ENCODE assay signal across 13 mouse cellular contexts in genomic region chr16:45223648-45224388, GRCm38 (mm10). TPM values are rescaled to one million over a fixed set of nuclear protein-coding genes. Genes with fewer than 3 reads are reported as not detected.
DNase-seq lines count a peak whose midpoint lies in the region; ATAC-seq and TF ChIP-seq lines count a peak whose summit lies in the region.
"Had no signal": no experiment of that assay in that cellular context is flagged by ENCODE, and none has a peak within 500 bp of the region (broad histone marks: within the 10 kb centered on the region; RNA-seq: fewer than 3 reads in every experiment).

Btla (plus strand) TSS chr16:45224315.

- peak; percentile 14 for DNase-seq in retina, postnatal 1 day
- no peak for DNase-seq in retina, embryonic 14.5 days (ENCODE audit: low spot score)
- peak; percentile 40 for DNase-seq in brain, embryonic 14.5 days (ENCODE audit: low read depth)
- peak; percentile 57 to 62 for DNase-seq in spleen, adult 18-20 months
- DNase-seq in kidney, adult 18-20 months, result no peak
- no peak for DNase-seq in layer of hippocampus, adult 2 months (ENCODE audit: low spot score in 2 of 2)
- DNase-seq: gastrocnemius, postnatal 10 days; kidney, adult 2 months; liver, embryonic 13.5 days had no signal

- H3K4me3 ChIP-seq in intestine, postnatal 0 days (ENCODE audit: low read depth, low read length), result no peak within 1 kb of the TSS
- H3K4me3 ChIP-seq in layer of hippocampus, adult 2 months, result no peak within 1 kb of the TSS
- H3K4me3 ChIP-seq: liver, embryonic 13.5 days; midbrain, embryonic 12.5 days; stomach, embryonic 15.5 days had no signal

- TF ChIP-seq POLR2A in brain, embryonic 14.5 days (IDR thresholded peaks at IDR 0.05; ENCODE audit: borderline replicate concordance, extremely low read depth, insufficient read depth, insufficient read length, poor library complexity, severe bottlenecking), result no peak

- H3K9ac ChIP-seq in intestine, postnatal 0 days (ENCODE audit: low read depth, low read length), result no peak within 1 kb of the TSS
- H3K9ac ChIP-seq: liver, embryonic 13.5 days; midbrain, embryonic 12.5 days; stomach, embryonic 15.5 days had no signal

- no peaks in the 10 kb centered on the region for H3K4me1 ChIP-seq in intestine, postnatal 0 days (replicated peaks; ENCODE audit: control insufficient read depth, insufficient read depth, low read length)
- H3K4me1 ChIP-seq: liver, embryonic 13.5 days; stomach, embryonic 15.5 days had no signal

- ATAC-seq in intestine, postnatal 0 days, result no peak

- no peaks in the 10 kb centered on the region for H3K9me3 ChIP-seq in intestine, postnatal 0 days (ENCODE audit: control insufficient read depth)
- H3K9me3 ChIP-seq: liver, embryonic 13.5 days; midbrain, embryonic 12.5 days; stomach, embryonic 15.5 days had no signal

- no peaks in the 10 kb centered on the region for H3K36me3 ChIP-seq in intestine, postnatal 0 days (ENCODE audit: control insufficient read depth, insufficient read depth)
- H3K36me3 ChIP-seq: liver, embryonic 13.5 days; midbrain, embryonic 12.5 days; stomach, embryonic 15.5 days had no signal

- no peak within 1 kb of the TSS for H3K4me2 ChIP-seq in intestine, postnatal 0 days (replicated peaks; ENCODE audit: low read depth)
- H3K4me2 ChIP-seq: liver, embryonic 13.5 days; midbrain, embryonic 12.5 days; stomach, embryonic 15.5 days had no signal

- 57% methylated on average over 10 of the region's 10 CpGs for WGBS in intestine, postnatal 0 days

- TF ChIP-seq CTCF in brain, embryonic 14.5 days (IDR thresholded peaks at IDR 0.05; ENCODE audit: borderline replicate concordance, extremely low read depth, insufficient read depth, insufficient read length), result no peak
- TF ChIP-seq CTCF in intestine, postnatal 0 days (IDR thresholded peaks at IDR 0.05; ENCODE audit: low read depth), result no peak
- no peak for TF ChIP-seq CTCF in layer of hippocampus, adult 2 months (conservative IDR thresholded peaks at IDR 0.05)

- no peak within 1 kb of the TSS for H3K27ac ChIP-seq in intestine, postnatal 0 days (ENCODE audit: low read depth, low read length)
- no peak within 1 kb of the TSS for H3K27ac ChIP-seq in layer of hippocampus, adult 2 months
- H3K27ac ChIP-seq: liver, embryonic 13.5 days; midbrain, embryonic 12.5 days; stomach, embryonic 15.5 days had no signal

- H3K27me3 ChIP-seq in intestine, postnatal 0 days (replicated peaks; ENCODE audit: control insufficient read depth, insufficient read depth, low read length), result no peaks in the 10 kb centered on the region
- H3K27me3 ChIP-seq: liver, embryonic 13.5 days; midbrain, embryonic 12.5 days; stomach, embryonic 15.5 days had no signal

RNA-seq across cellular contexts. Expression of gene Btla, which starts in this region (rescaled TPM):
- 0.16 and 0.26 TPM in 2 replicates for polyA plus RNA-seq in brain, embryonic 14.5 days (2012; rRNA removed)
- polyA plus RNA-seq in intestine, postnatal 0 days (2015; fragmentation: Nextera tagmentation; extraction: Ambion mirVana), result 0.17 and 0.44 TPM in 2 replicates
- total RNA-seq in layer of hippocampus, adult 2 months (2021), result under 1 TPM; 0.27 to 0.59 TPM
- polyA plus RNA-seq: heart, postnatal 0 days had no signal

Comparison
In these comparisons a context has a peak if more than half of its experiments do, and no peak if none do; other contexts are left out.
1. DNase-seq: peak in retina, postnatal 1 day (single experiment) and spleen, adult 18-20 months (2 of 2); none in retina, embryonic 14.5 days (single experiment), kidney, adult 18-20 months (single experiment) and layer of hippocampus, adult 2 months (0 of 2).
2. Peak in DNase-seq in brain, embryonic 14.5 days; RNA of the gene not detected or under 1 TPM.